Mouse (Mus musculus) olfactory bulb, adult 2 months (tissue): ENCODE measurements around the gene Hdhd3.

Experiments used
- CTCF ChIP-seq: fragments of 200-500 bp; IDR thresholded peaks from 2 replicates; pipeline ENCODE4 v1.5.1; 2012; ENCODE audit warnings: low read depth, mild to moderate bottlenecking, low read length, moderate library complexity; ENCODE audit not compliant: insufficient read depth
- POLR2A ChIP-seq: fragments of 200-500 bp; IDR thresholded peaks from 2 replicates; pipeline ENCODE4 v1.6.1; 2012; ENCODE audit warnings: mild to moderate bottlenecking, low read depth, low read length, moderate library complexity; ENCODE audit not compliant: insufficient read depth

DNA sequence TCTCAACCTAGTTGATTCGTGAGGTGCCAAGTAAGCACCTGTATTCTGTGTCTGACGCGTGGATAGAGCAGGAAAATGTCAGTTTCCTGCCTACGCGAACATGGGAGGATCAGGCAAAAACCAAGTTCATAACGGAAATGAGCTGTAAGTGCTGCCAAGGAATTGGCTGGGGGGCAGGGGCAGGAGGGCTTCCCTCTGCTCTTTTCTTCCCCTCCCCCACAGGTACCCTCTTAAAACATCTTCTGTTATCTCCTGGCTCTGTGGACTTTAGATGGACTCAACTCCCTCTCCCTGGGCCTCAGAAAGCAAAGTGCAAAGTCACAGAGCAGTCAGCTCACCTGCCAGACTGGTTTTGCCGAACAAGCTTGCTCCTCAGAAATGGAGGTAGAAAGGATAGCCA lies 298 bp downstream of the Hdhd3 start:
- TF ChIP-seq CTCF (no peak), POLR2A (no peak)
